In genomic region chr12:27135997-27136559, GRCm38 (mm10) we compare ENCODE assay signal across 8 mouse cellular contexts.
A peak's percentile ranks its signal among the peaks of the same experiment; 100 is the strongest.
DNase-seq lines count a peak whose midpoint lies in the region; ATAC-seq and TF ChIP-seq lines count a peak whose summit lies in the region.

No protein-coding gene starts in this region.

- peaks cover 64% of the 10 kb centered on the region for H3K4me1 ChIP-seq in limb, embryonic 12.5 days (replicated peaks)

- H3K27ac ChIP-seq in gastrocnemius, adult 2 months = no peak overlapping the region
- H3K27ac ChIP-seq in limb, embryonic 12.5 days = peak overlapping the region; percentile 84

- H3K4me3 ChIP-seq in gastrocnemius, adult 2 months = peak overlapping the region; percentile 36
- no peak overlapping the region for H3K4me3 ChIP-seq in limb, embryonic 12.5 days (replicated peaks)

- 11% methylated on average over 10 of the region's 10 CpGs for WGBS in limb, embryonic 12.5 days

- no peaks in the 10 kb centered on the region for H3K9me3 ChIP-seq in limb, embryonic 12.5 days

- intact Hi-C loops in gastrocnemius, adult 2 months (cut with DNase I) = no loop called here
- intact Hi-C loops in left cerebral cortex, postnatal 4 days (cut with DNase I) = no loop called here
- intact Hi-C loops in left cerebral cortex, postnatal 10 days (cut with DNase I) = no loop called here

- H3K36me3 ChIP-seq in limb, embryonic 12.5 days = no peaks in the 10 kb centered on the region

- DNase-seq in gastrocnemius, adult 2 months = no peak
- no peak for DNase-seq in gastrocnemius, postnatal 10 days
- peak; percentile 34 to 37 for DNase-seq in urinary bladder, postnatal 36 days (ENCODE audit: low spot score in 2 of 2)
- DNase-seq in urinary bladder, adult 2 months (ENCODE audit: low spot score) = no peak
- no peak for DNase-seq in left cerebral cortex, adult 9 months (ENCODE audit: low spot score in 2 of 2)
- DNase-seq in left cerebral cortex, postnatal 4 days = no peak
- no peak for DNase-seq in left cerebral cortex, postnatal 10 days (ENCODE audit: extremely low spot score in 1 of 2, low spot score in 2 of 2)

- no peaks in the 10 kb centered on the region for H3K27me3 ChIP-seq in limb, embryonic 12.5 days

- H3K4me2 ChIP-seq in limb, embryonic 12.5 days = peak overlapping the region; percentile 30

- ATAC-seq in limb, embryonic 12.5 days (ENCODE audit: insufficient number of reproducible peaks, insufficient read depth, low FRiP score, low TSS enrichment, low read depth) = peak; percentile 18; the same call in 1 of the 2 replicates

- no peak for TF ChIP-seq CTCF in gastrocnemius, adult 2 months (IDR thresholded peaks at IDR 0.05)

- H3K9ac ChIP-seq in limb, embryonic 12.5 days (replicated peaks) = no peak overlapping the region

Comparison
In these comparisons a context has a peak if more than half of its experiments do, and no peak if none do; other contexts are left out.
1. DNase-seq: peak in urinary bladder, postnatal 36 days (2 of 2); none in gastrocnemius, adult 2 months (single experiment), gastrocnemius, postnatal 10 days (single experiment), urinary bladder, adult 2 months (single experiment), left cerebral cortex, adult 9 months (0 of 2), left cerebral cortex, postnatal 4 days (single experiment) and left cerebral cortex, postnatal 10 days (0 of 2).